Mouse (Mus musculus) MEL (cell line): ENCODE results near the gene Cd164l2. TPM values are rescaled to one million over a fixed set of nuclear protein-coding genes. Genes with fewer than 3 reads are reported as not detected.

Source experiments
- DNase-seq: peaks from one replicate; pipeline ENCODE4 v3.0.0; 2011; ENCODE audit warnings: low read depth, low spot score
- H3K27ac ChIP-seq: 2 replicates; pipeline ENCODE4 v1.5.1; 2012; ENCODE audit warnings: low read depth, mild to moderate bottlenecking, control low read depth, low read length, moderate library complexity; ENCODE audit not compliant: control insufficient read depth
- H3K27me3 ChIP-seq, 2 experiments: fragments of 150-350 bp in 1 of 2; sonication (generic) in 1 of 2; 2 replicates each; pipeline ENCODE4 v1.6.1; 2012; ENCODE audit warnings: low read length in 2 of 2, mild to moderate bottlenecking in 2 of 2, improper control_type of control experiment in 1 of 2, moderate library complexity in 1 of 2; ENCODE audit not compliant: insufficient read depth in 2 of 2, control insufficient read depth in 1 of 2
- H3K36me3 ChIP-seq, 2 experiments: 2 replicates each; pipeline ENCODE4 v1.6.1; 2012 to 2014; ENCODE audit warnings: low read length in 2 of 2, improper control_type of control experiment in 1 of 2, inconsistent platforms in 1 of 2, mild to moderate bottlenecking in 1 of 2; ENCODE audit not compliant: insufficient read depth in 2 of 2, control insufficient read depth in 1 of 2
- H3K4me1 ChIP-seq, 2 experiments: fragments of 150-350 bp in 1 of 2; sonication (generic) in 1 of 2; 2 replicates each; pipeline ENCODE4 v1.6.1; 2012; ENCODE audit warnings: low read length in 2 of 2, improper control_type of control experiment in 1 of 2, mild to moderate bottlenecking in 1 of 2; ENCODE audit not compliant: insufficient read depth in 2 of 2, control insufficient read depth in 1 of 2
- H3K4me3 ChIP-seq, 2 experiments: fragments of 150-350 bp in 1 of 2; sonication (generic) in 1 of 2; 2 replicates each; pipeline ENCODE4 v1.5.1; 2012; ENCODE audit warnings: low read depth in 2 of 2, low read length in 2 of 2, mild to moderate bottlenecking in 2 of 2, moderate library complexity in 2 of 2, control low read depth in 1 of 2, improper control_type of control experiment in 1 of 2; ENCODE audit not compliant: control insufficient read depth in 1 of 2, insufficient read depth in 1 of 2
- H3K79me2 ChIP-seq: 2 replicates; pipeline ENCODE4 v1.6.1; 2012; ENCODE audit warnings: mild to moderate bottlenecking, low read length, moderate library complexity; ENCODE audit not compliant: control insufficient read depth, poor library complexity, insufficient read depth
- H3K9ac ChIP-seq: 2 replicates; pipeline ENCODE4 v1.6.1; 2012; ENCODE audit warnings: low read depth, mild to moderate bottlenecking, control low read depth, low read length, moderate library complexity; ENCODE audit not compliant: control insufficient read depth, poor library complexity, severe bottlenecking
- H3K9me3 ChIP-seq: fragments of 150-350 bp; sonication (generic); replicated peaks from 2 replicates; pipeline ENCODE4 v1.6.1; 2012; ENCODE audit warnings: mild to moderate bottlenecking, low read length, improper control_type of control experiment, moderate library complexity; ENCODE audit not compliant: insufficient read depth
- BHLHE40 ChIP-seq: IDR thresholded peaks from 2 replicates; pipeline ENCODE4 v1.6.1; 2012; ENCODE audit warnings: low read depth, mild to moderate bottlenecking, inconsistent platforms, low read length, improper control_type of control experiment, borderline replicate concordance
- E2F4 ChIP-seq: IDR thresholded peaks from 2 replicates; pipeline ENCODE4 v1.6.1; 2011; ENCODE audit warnings: low read depth, low read length, improper control_type of control experiment, borderline replicate concordance
- GABPA ChIP-seq: IDR thresholded peaks from 2 replicates; pipeline ENCODE4 v1.6.1; 2012; ENCODE audit warnings: low read depth, mild to moderate bottlenecking, inconsistent platforms, low read length, improper control_type of control experiment, moderate library complexity
- MAZ ChIP-seq: IDR thresholded peaks from 2 replicates; pipeline ENCODE4 v1.6.1; 2012; ENCODE audit warnings: low read depth, mild to moderate bottlenecking, inconsistent platforms, low read length, improper control_type of control experiment
- MYC ChIP-seq: IDR thresholded peaks from 2 replicates; pipeline ENCODE4 v1.6.1; 2011; ENCODE audit warnings: low read depth, mild to moderate bottlenecking, low read length, improper control_type of control experiment, moderate library complexity
- NELFE ChIP-seq: IDR thresholded peaks from 2 replicates; pipeline ENCODE4 v1.6.1; 2011; ENCODE audit warnings: low read depth, low read length, improper control_type of control experiment
- SMC3 ChIP-seq: IDR thresholded peaks from 2 replicates; pipeline ENCODE4 v1.6.1; 2011; ENCODE audit warnings: low read depth, low read length, improper control_type of control experiment
- TAL1 ChIP-seq: IDR thresholded peaks from 2 replicates; pipeline ENCODE4 v1.6.1; 2012; ENCODE audit warnings: mild to moderate bottlenecking, inconsistent platforms, low read length, moderate library complexity, mixed read lengths
- TBP ChIP-seq: IDR thresholded peaks from 2 replicates; pipeline ENCODE4 v1.8.0; 2011; ENCODE audit warnings: low read depth, low read length, improper control_type of control experiment
- UBTF ChIP-seq: IDR thresholded peaks from 2 replicates; pipeline ENCODE4 v1.6.1; 2012; ENCODE audit warnings: low read depth, mild to moderate bottlenecking, inconsistent platforms, low read length, improper control_type of control experiment, moderate library complexity, borderline replicate concordance; ENCODE audit not compliant: insufficient read depth
- USF2 ChIP-seq, 2 experiments: IDR thresholded peaks; 2 replicates each; pipeline ENCODE4 v1.6.1; 2011 to 2012; ENCODE audit warnings: improper control_type of control experiment in 2 of 2, low read length in 2 of 2, borderline replicate concordance in 1 of 2, inconsistent platforms in 1 of 2, low read depth in 1 of 2, mild to moderate bottlenecking in 1 of 2; ENCODE audit not compliant: insufficient read depth in 1 of 2
- ZC3H11A ChIP-seq: IDR thresholded peaks from 2 replicates; pipeline ENCODE4 v1.6.1; 2012; ENCODE audit warnings: low read depth, mild to moderate bottlenecking, inconsistent platforms, low read length, improper control_type of control experiment
- polyA plus RNA-seq, 2 experiments: library from polyadenylated mRNA; stranded (reverse) in 1 of 2; unstranded in 1 of 2; fragments of >175 nt in 1 of 2; fragments of >200 nt in 1 of 2; gene quantifications; 2 replicates each; pipeline versions ENCODE4 v1.2.1 to v1.2.4; 2012; ENCODE audit warnings: low replicate concordance in 2 of 2, low read depth in 1 of 2; ENCODE audit not compliant: insufficient read length in 2 of 2, insufficient read depth in 1 of 2, missing spikeins in 1 of 2
- total RNA-seq: library from RNA; depleted of rRNA; stranded (reverse); fragments of 300-350 nt; gene quantifications from 2 replicates; pipeline ENCODE4 v1.2.3, GENCODE M21; 2012; rRNA removed

The Cd164l2 gene
- total and polyA plus RNA-seq, 3 experiments = not detected

DNA sequence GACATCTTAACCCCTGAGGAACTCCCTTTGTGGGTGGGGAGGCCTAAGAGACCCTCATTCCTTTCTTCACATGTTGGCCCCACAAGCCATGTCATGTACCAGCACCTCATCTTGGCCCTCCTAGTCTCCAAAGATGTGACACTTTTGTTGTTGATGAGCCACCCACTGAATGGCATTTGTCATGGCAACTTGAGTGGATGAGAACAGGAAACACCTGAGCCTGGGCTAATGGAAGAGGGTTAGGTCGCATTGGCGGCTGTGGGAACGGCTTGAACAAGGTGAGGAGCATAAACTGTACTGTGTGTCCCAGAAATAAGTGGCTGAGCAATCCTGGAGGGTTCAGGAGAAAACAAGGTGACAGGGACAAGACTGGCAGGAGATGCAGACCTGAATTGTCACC lies 57.0 kb downstream of the Cd164l2 start:
- H3K36me3 ChIP-seq = no peaks in the 10 kb centered on the region; a peak in 2 of 4 replicates
- H3K27me3 ChIP-seq = no peaks in the 10 kb centered on the region
- H3K79me2 ChIP-seq = peaks cover 7% of the 10 kb centered on the region
- no peaks in the 10 kb centered on the region for H3K4me1 ChIP-seq
- H3K9ac ChIP-seq = no peak overlapping the region
- DNase-seq = no peak
- H3K4me3 ChIP-seq = no peak overlapping the region
- no peak overlapping the region for H3K27ac ChIP-seq
- TF ChIP-seq BHLHE40 (no peak), SMC3 (no peak), NELFE (no peak)
- TF ChIP-seq, all 39 proteins: peak for 0
- H3K9me3 ChIP-seq = no peaks in the 10 kb centered on the region

DNA sequence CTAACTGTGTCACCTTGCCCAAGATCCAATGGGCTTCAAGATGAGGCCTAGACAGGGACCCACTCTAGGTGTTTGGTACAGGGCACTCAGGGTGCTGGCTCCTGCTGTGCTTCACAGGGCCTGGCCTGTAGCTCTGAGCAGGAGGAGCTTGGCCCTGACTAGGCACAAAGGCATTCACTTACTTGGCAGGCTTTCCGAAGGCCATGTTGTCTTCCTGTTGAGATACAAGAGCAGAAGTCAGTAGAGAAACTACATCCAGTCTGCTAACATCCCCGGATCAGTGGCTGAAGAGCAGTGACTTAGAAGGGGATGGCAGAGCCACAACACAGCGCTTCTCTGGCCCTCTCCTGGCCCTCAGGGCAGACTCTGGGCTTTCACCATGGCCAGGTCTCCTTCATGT lies 57.7 kb downstream of the Cd164l2 start:
- peaks cover 9% of the 10 kb centered on the region for H3K79me2 ChIP-seq
- no peak for DNase-seq
- TF ChIP-seq MYC = no peak
- TF ChIP-seq E2F4 = no peak
- no peak for TF ChIP-seq TAL1
- no peak for TF ChIP-seq ZC3H11A
- TF ChIP-seq MAZ = no peak
- TF ChIP-seq USF2 (IDR thresholded peaks at IDR 0.05; ENCODE audit: borderline replicate concordance in 1 of 2, insufficient read depth in 1 of 2, low read depth in 1 of 2, low read length in 2 of 2) = no peak
- TF ChIP-seq UBTF = no peak
- TF ChIP-seq TBP = no peak
- TF ChIP-seq GABPA = no peak
- TF ChIP-seq, all 39 proteins: peak for 0
- H3K27me3 ChIP-seq = no peaks in the 10 kb centered on the region
- no peak overlapping the region for H3K4me3 ChIP-seq
- no peaks in the 10 kb centered on the region for H3K9me3 ChIP-seq
- no peaks in the 10 kb centered on the region for H3K4me1 ChIP-seq
- no peak overlapping the region for H3K27ac ChIP-seq
- no peaks in the 10 kb centered on the region; a peak in 2 of 4 replicates for H3K36me3 ChIP-seq
- H3K9ac ChIP-seq = no peak overlapping the region

GRCm38 (mm10) chr4:133270929-133271328 lies 59.0 kb downstream of the Cd164l2 start:
- no peak overlapping the region for H3K27ac ChIP-seq
- no peak overlapping the region for H3K9ac ChIP-seq
- no peak overlapping the region for H3K4me3 ChIP-seq
- no peaks in the 10 kb centered on the region for H3K27me3 ChIP-seq
- DNase-seq = no peak
- H3K9me3 ChIP-seq = no peaks in the 10 kb centered on the region
- TF ChIP-seq MYC = no peak
- TF ChIP-seq GABPA = no peak
- H3K4me1 ChIP-seq = no peaks in the 10 kb centered on the region
- H3K36me3 ChIP-seq = peaks cover 0 to 2% of the 10 kb centered on the region in 2 experiments; a peak in 2 of 4 replicates
- H3K79me2 ChIP-seq = peaks cover 19% of the 10 kb centered on the region

Other genes starting within 250 kb of the Cd164l2 start
- not detected in 2 replicates for gene Fgr, start 238.0 kb upstream of the Cd164l2 start, total RNA-seq
- not detected for gene Fgr, start 238.0 kb upstream of the Cd164l2 start, polyA plus RNA-seq
- gene Ahdc1, start 200.9 kb upstream of the Cd164l2 start, total RNA-seq = 2.5 and 2.9 TPM in 2 replicates
- 1 to 10 TPM in 1 of 2 experiments, not detected in 1; 8.8 TPM for gene Ahdc1, start 200.9 kb upstream of the Cd164l2 start, polyA plus RNA-seq
- gene Wasf2, start 81.6 kb upstream of the Cd164l2 start, total RNA-seq = 16.4 and 18.4 TPM in 2 replicates
- 10 to 100 TPM in 1 of 2 experiments, not detected in 1; 53.7 TPM for gene Wasf2, start 81.6 kb upstream of the Cd164l2 start, polyA plus RNA-seq
- 0.08 TPM in 1 of 2 replicates, not detected in the other for gene Gpr3, start 405 bp downstream of the Cd164l2 start, total RNA-seq
- gene Gpr3, start 405 bp downstream of the Cd164l2 start, polyA plus RNA-seq = under 1 TPM in 1 of 2 experiments, not detected in 1; 0.35 TPM
- 12.1 and 21.9 TPM in 2 replicates for gene Map3k6, start 28.7 kb downstream of the Cd164l2 start, total RNA-seq
- 10 to 100 TPM in 1 of 2 experiments, not detected in 1; 19.1 TPM for gene Map3k6, start 28.7 kb downstream of the Cd164l2 start, polyA plus RNA-seq
- 0.08 TPM in 1 of 2 replicates, not detected in the other for gene Sytl1, start 51.0 kb downstream of the Cd164l2 start, total RNA-seq
- under 1 TPM in 1 of 2 experiments, not detected in 1; 0.31 TPM for gene Sytl1, start 51.0 kb downstream of the Cd164l2 start, polyA plus RNA-seq
- 45.1 and 51.8 TPM in 2 replicates for gene Tmem222, start 65.7 kb downstream of the Cd164l2 start, total RNA-seq
- gene Tmem222, start 65.7 kb downstream of the Cd164l2 start, polyA plus RNA-seq = 10 to 100 TPM in 1 of 2 experiments, not detected in 1; 69.2 TPM
- 12.5 and 13.2 TPM in 2 replicates for gene Wdtc1, start 141.3 kb downstream of the Cd164l2 start, total RNA-seq
- 10 to 100 TPM in 1 of 2 experiments, not detected in 1; 35.3 TPM for gene Wdtc1, start 141.3 kb downstream of the Cd164l2 start, polyA plus RNA-seq
- gene Slc9a1, start 157.6 kb downstream of the Cd164l2 start, total RNA-seq = 2.8 and 3.1 TPM in 2 replicates
- 10 to 100 TPM in 1 of 2 experiments, not detected in 1; 14.0 TPM for gene Slc9a1, start 157.6 kb downstream of the Cd164l2 start, polyA plus RNA-seq